16 mouse cellular contexts compared by ENCODE assay signal in the genomic region with DNA sequence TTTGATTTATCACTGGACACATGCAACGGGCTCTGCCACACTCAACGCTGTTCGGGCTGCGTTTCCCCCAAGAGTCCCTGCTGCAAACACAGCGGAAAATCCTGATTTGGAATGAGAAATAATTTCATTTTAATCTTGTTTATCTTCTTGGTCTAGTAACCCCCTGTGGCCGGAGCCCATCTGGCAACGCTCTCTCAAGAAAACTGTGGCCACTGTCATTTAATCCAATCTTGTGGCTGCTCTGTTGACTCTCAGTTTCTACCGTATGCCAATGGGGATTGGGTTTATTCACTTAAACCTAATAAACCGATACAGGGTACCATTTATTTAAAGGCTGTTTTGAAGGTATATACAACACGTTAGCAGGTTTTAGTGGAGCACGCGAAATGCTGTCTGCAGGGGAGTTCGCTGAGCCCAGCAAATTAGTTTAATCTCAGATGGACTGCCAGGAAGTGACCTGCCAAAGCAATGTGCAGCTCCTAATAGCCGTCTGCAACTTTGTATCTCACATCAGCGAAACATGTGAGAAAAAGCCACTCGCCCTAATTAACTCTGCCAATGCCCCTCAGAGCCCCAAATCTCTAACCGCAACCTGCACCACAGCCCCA.
DNase-seq lines count a peak whose midpoint lies in the region; ATAC-seq and TF ChIP-seq lines count a peak whose summit lies in the region.
"Had no signal": no experiment of that assay in that cellular context is flagged by ENCODE, and none has a peak within 500 bp of the region (broad histone marks: within the 10 kb centered on the region; RNA-seq: fewer than 3 reads in every experiment).

No protein-coding gene starts in this region.

- no peaks in the 10 kb centered on the region for H3K9me3 ChIP-seq in neural tube, embryonic 14.5 days (ENCODE audit: control insufficient read depth, low read length)
- H3K9me3 ChIP-seq: forebrain, embryonic 15.5 days; heart, embryonic 12.5 days; limb, embryonic 10.5 days; liver, embryonic 13.5 days had no signal

- H3K4me3 ChIP-seq in cerebellum, adult 2 months (replicated peaks; ENCODE audit: insufficient read depth, low read depth, low read length), result no peak overlapping the region
- no peak overlapping the region for H3K4me3 ChIP-seq in neural tube, embryonic 14.5 days (ENCODE audit: low read depth, low read length)
- H3K4me3 ChIP-seq: forebrain, embryonic 15.5 days; heart, embryonic 12.5 days; limb, embryonic 10.5 days; liver, embryonic 13.5 days had no signal

- ATAC-seq in neural tube, embryonic 14.5 days (ENCODE audit: low read depth), result no peak
- ATAC-seq: forebrain, embryonic 15.5 days; lung, postnatal 0 days had no signal

- TF ChIP-seq CTCF in cerebellum, adult 2 months (IDR thresholded peaks at IDR 0.05; ENCODE audit: borderline replicate concordance, insufficient read depth, low read depth, low read length), result no peak

- H3K27me3 ChIP-seq in cerebellum, adult 2 months (ENCODE audit: control insufficient read depth, insufficient read depth, low read length), result no peaks in the 10 kb centered on the region
- H3K27me3 ChIP-seq in neural tube, embryonic 14.5 days (ENCODE audit: control insufficient read depth, insufficient read depth, low read length), result no peaks in the 10 kb centered on the region
- H3K27me3 ChIP-seq: forebrain, embryonic 15.5 days had no signal

- no peak overlapping the region for H3K27ac ChIP-seq in cerebellum, adult 2 months (ENCODE audit: insufficient read depth, low read length)
- 0 out of 2 replicates have a peak overlapping the region, but pooled peaks have one; percentile 40 for H3K27ac ChIP-seq in neural tube, embryonic 14.5 days (ENCODE audit: low read depth, low read length)
- H3K27ac ChIP-seq: forebrain, embryonic 15.5 days; limb, embryonic 10.5 days; liver, embryonic 13.5 days had no signal

- H3K4me1 ChIP-seq in cerebellum, adult 2 months (ENCODE audit: control insufficient read depth, insufficient read depth, low read length), result peaks cover 12% of the 10 kb centered on the region
- H3K4me1 ChIP-seq in neural tube, embryonic 14.5 days (ENCODE audit: control insufficient read depth, insufficient read depth, low read length), result peaks cover 19% of the 10 kb centered on the region; the same call in 1 of the 2 replicates
- H3K4me1 ChIP-seq: forebrain, embryonic 15.5 days; heart, embryonic 12.5 days; liver, embryonic 13.5 days had no signal

- no peaks in the 10 kb centered on the region for H3K36me3 ChIP-seq in neural tube, embryonic 14.5 days (ENCODE audit: control insufficient read depth, insufficient read depth, low read length)
- H3K36me3 ChIP-seq: forebrain, embryonic 15.5 days; heart, embryonic 12.5 days; limb, embryonic 10.5 days; liver, embryonic 13.5 days had no signal

- no peak overlapping the region for H3K9ac ChIP-seq in neural tube, embryonic 14.5 days (replicated peaks; ENCODE audit: low read depth, low read length)
- H3K9ac ChIP-seq: forebrain, embryonic 15.5 days; heart, embryonic 12.5 days; liver, embryonic 13.5 days had no signal

- no peak overlapping the region for H3K4me2 ChIP-seq in neural tube, embryonic 14.5 days (ENCODE audit: low read depth, low read length)
- H3K4me2 ChIP-seq: forebrain, embryonic 15.5 days; heart, embryonic 12.5 days; liver, embryonic 13.5 days had no signal

- WGBS in cerebellum, adult 2 months, result 25% methylated on average over 17 of the region's 17 CpGs
- WGBS in neural tube, embryonic 14.5 days, result 57% methylated on average over 17 of the region's 17 CpGs

- no peak for TF ChIP-seq POLR2A in cerebellum, adult 2 months (IDR thresholded peaks at IDR 0.05; ENCODE audit: borderline replicate concordance, insufficient read depth, low read length)

- DNase-seq in kidney, postnatal 14 days, result peak; percentile 7
- no peak for DNase-seq in kidney, adult 8-10 months
- DNase-seq in cerebellum, adult 2 months, result peak; percentile 58 to 68
- DNase-seq in cerebellum, postnatal 36 days, result peak; percentile 41 to 49
- DNase-seq in layer of hippocampus, adult 9-11 months, result no peak
- no peak for DNase-seq in layer of hippocampus, postnatal 25 days (ENCODE audit: extremely low spot score in 1 of 2, low spot score in 1 of 2)
- DNase-seq: gastrocnemius, postnatal 10 days; heart, postnatal 4 days; kidney, adult 2 months; liver, embryonic 13.5 days; right cerebral cortex, postnatal 25 days had no signal

Comparison
In these comparisons a context has a peak if more than half of its experiments do, and no peak if none do; other contexts are left out.
1. DNase-seq: peak in kidney, postnatal 14 days (single experiment), cerebellum, adult 2 months (2 of 2) and cerebellum, postnatal 36 days (2 of 2); none in kidney, adult 8-10 months (0 of 2), layer of hippocampus, adult 9-11 months (single experiment) and layer of hippocampus, postnatal 25 days (0 of 2).